Mouse (Mus musculus): ENCODE data around the gene Nudt16l1.

DNA sequence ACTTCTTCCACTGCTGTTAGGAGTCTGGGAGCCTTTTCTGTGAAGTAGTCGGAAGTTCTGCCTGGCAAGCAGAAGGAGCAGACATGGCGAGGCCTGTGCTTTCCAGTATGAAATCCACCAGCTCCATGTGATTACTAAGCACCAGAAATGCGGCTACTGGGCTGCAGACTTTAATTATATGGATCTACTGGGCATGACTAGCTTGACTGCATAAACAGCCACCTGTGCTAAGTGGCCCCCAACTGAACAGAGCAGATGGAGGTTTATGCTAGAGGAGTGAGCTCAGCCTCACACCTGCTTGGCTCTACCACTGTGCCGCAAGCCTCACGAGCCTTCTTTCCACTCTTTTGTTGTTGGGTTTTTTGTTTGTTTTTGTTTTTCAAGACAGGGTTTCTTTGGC is 36.0 kb downstream of the Nudt16l1 start:
- TF ChIP-seq POLR2A (IDR thresholded peaks at IDR 0.05; ENCODE audit: insufficient read length, low read depth) (no peak), MYOG (IDR thresholded peaks at IDR 0.05; ENCODE audit: control insufficient read depth in 1 of 3, insufficient read depth in 1 of 3, insufficient read length in 2 of 3, low read depth in 2 of 3) (no peak), MYOD1 (IDR thresholded peaks at IDR 0.05; ENCODE audit: control insufficient read depth in 1 of 3, insufficient read length in 2 of 3, low read depth in 2 of 3) (no peak)

Measured in myocyte (in vitro differentiated cells).